Comparison of ENCODE assay signal across 8 mouse cellular contexts in the genomic region with DNA sequence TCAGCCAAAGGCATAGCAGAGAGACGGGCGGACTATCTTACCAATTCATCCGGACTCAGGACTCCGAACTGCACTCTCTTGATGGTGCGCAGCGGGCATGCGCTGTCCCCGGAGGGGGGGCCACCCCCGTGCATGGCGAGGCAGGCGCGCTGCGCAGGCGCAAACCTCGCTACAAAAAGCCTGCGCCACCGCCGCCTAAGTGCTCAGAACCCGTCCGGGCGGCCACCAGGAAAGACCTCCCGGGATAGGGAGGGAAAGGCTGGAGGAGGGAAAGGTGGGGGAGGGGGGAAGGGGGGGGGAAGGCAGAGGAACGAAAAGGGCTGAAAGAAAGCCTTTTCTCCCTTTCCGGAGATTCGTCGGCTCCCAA. TPM values are rescaled to one million over a fixed set of nuclear protein-coding genes. Genes with fewer than 3 reads are reported as not detected.
DNase-seq lines count a peak whose midpoint lies in the region; ATAC-seq and TF ChIP-seq lines count a peak whose summit lies in the region.

No protein-coding gene starts in this region.

- peak; percentile 99 for DNase-seq in gastrocnemius, postnatal 10 days
- peak; percentile 95 to 97 for DNase-seq in left cerebral cortex, postnatal 10 days (ENCODE audit: extremely low spot score in 1 of 2, low spot score in 2 of 2)
- DNase-seq in right cerebral cortex, postnatal 25 days: peak; percentile 98
- DNase-seq in urinary bladder, postnatal 4 days (ENCODE audit: low spot score in 2 of 2): peak; percentile 95 to 96

- no peak overlapping the region for H3K27ac ChIP-seq in cortical plate, adult 2 months (ENCODE audit: insufficient read depth, low read length)

- ATAC-seq in activated CD4-positive, CD25-positive, alpha-beta regulatory T cell, adult 4 months: peak; percentile 24
- ATAC-seq in inflammation-experienced regulatory T-cells, adult 6 months: peak; percentile 35
- peak; percentile 60 for ATAC-seq in megakaryocyte-erythroid progenitor cell, adult 5-6 weeks (replicated peaks; ENCODE audit: low FRiP score, low TSS enrichment, poor library complexity, severe bottlenecking)

- peaks cover 3% of the 10 kb centered on the region; the same call in 1 of the 2 replicates for H3K4me1 ChIP-seq in cortical plate, adult 2 months (ENCODE audit: control insufficient read depth, insufficient read depth, low read length)

- H3K4me3 ChIP-seq in cortical plate, adult 2 months (ENCODE audit: insufficient read depth, low read length): peak overlapping the region; percentile 41

- peak; percentile 82; the same call in 1 of the 2 replicates for TF ChIP-seq POLR2A in cortical plate, adult 2 months (IDR thresholded peaks at IDR 0.05; ENCODE audit: extremely low read depth, insufficient read depth, low read length)

- intact Hi-C loops in left cerebral cortex, postnatal 10 days (cut with DNase I): loop anchor here (2.0 to 5.0 kb wide), 2 partner anchors 45 to 79 kb away; a partner anchor contains a TSS

- no peak for TF ChIP-seq CTCF in cortical plate, adult 2 months (IDR thresholded peaks at IDR 0.05; ENCODE audit: extremely low read depth, insufficient read depth, low read length)

RNA-seq across cellular contexts. Expression of a gene that starts 0.4 kb away (rescaled TPM):
- polyA plus RNA-seq in activated CD4-positive, CD25-positive, alpha-beta regulatory T cell, adult 4 months (2017; shearing (Covaris generic)): 10 to 100 TPM; 24.0 to 28.8 TPM
- 21.7 and 23.2 TPM in 2 replicates for polyA plus RNA-seq in cortical plate, adult 2 months (2012; rRNA removed)
- total RNA-seq in gastrocnemius, postnatal 10 days (2021): 10 to 100 TPM; 45.9 to 49.4 TPM
- polyA plus RNA-seq in inflammation-experienced regulatory T-cells, adult 6 months (2017; shearing (Covaris generic)): 10 to 100 TPM; 27.3 to 28.4 (median 27.7) TPM
- 10 to 100 TPM; 52.1 to 52.9 TPM for total RNA-seq in left cerebral cortex, postnatal 10 days (2021)
- total RNA-seq in megakaryocyte-erythroid progenitor cell, adult 5-6 weeks (2014; fragmentation: Nextera tagmentation): 106 TPM in 2 replicates
- total RNA-seq in megakaryocyte-erythroid progenitor cell, adult 5-6 weeks (2017): 11.9 and 26.6 TPM in 2 replicates

RNA-seq across cellular contexts. Expression of a gene that starts 3.7 kb away (rescaled TPM):
- polyA plus RNA-seq in activated CD4-positive, CD25-positive, alpha-beta regulatory T cell, adult 4 months (2017; shearing (Covaris generic)): not detected
- 0.06 TPM in 1 of 2 replicates, not detected in the other for polyA plus RNA-seq in cortical plate, adult 2 months (2012; rRNA removed)
- not detected for total RNA-seq in gastrocnemius, postnatal 10 days (2021)
- not detected for polyA plus RNA-seq in inflammation-experienced regulatory T-cells, adult 6 months (2017; shearing (Covaris generic))
- not detected for total RNA-seq in left cerebral cortex, postnatal 10 days (2021)
- total RNA-seq in megakaryocyte-erythroid progenitor cell, adult 5-6 weeks (2014; fragmentation: Nextera tagmentation): not detected in 2 replicates
- total RNA-seq in megakaryocyte-erythroid progenitor cell, adult 5-6 weeks (2017): not detected in 2 replicates

RNA-seq across cellular contexts. Expression of a gene that starts 7.6 kb away (rescaled TPM):
- polyA plus RNA-seq in activated CD4-positive, CD25-positive, alpha-beta regulatory T cell, adult 4 months (2017; shearing (Covaris generic)): 1 to 10 TPM; 7.8 to 8.1 TPM
- 56.7 and 58.2 TPM in 2 replicates for polyA plus RNA-seq in cortical plate, adult 2 months (2012; rRNA removed)
- 10 to 100 TPM; 21.0 to 29.3 TPM for total RNA-seq in gastrocnemius, postnatal 10 days (2021)
- polyA plus RNA-seq in inflammation-experienced regulatory T-cells, adult 6 months (2017; shearing (Covaris generic)): 10 to 100 TPM in 2 of 3 experiments, 1 to 10 TPM in 1; 4.3 to 13.9 (median 11.8) TPM
- 10 to 100 TPM; 57.1 to 67.6 TPM for total RNA-seq in left cerebral cortex, postnatal 10 days (2021)
- 2.8 and 4.0 TPM in 2 replicates for total RNA-seq in megakaryocyte-erythroid progenitor cell, adult 5-6 weeks (2014; fragmentation: Nextera tagmentation)
- total RNA-seq in megakaryocyte-erythroid progenitor cell, adult 5-6 weeks (2017): 1.1 and 2.1 TPM in 2 replicates

RNA-seq across cellular contexts. Expression of a gene that starts 37.7 kb away (rescaled TPM):
- 1 to 10 TPM in 1 of 2 experiments, under 1 TPM in 1; 0.66 to 4.1 TPM for polyA plus RNA-seq in activated CD4-positive, CD25-positive, alpha-beta regulatory T cell, adult 4 months (2017; shearing (Covaris generic))
- polyA plus RNA-seq in cortical plate, adult 2 months (2012; rRNA removed): 1.4 and 2.1 TPM in 2 replicates
- 100 to 1,000 TPM; 105 to 124 TPM for total RNA-seq in gastrocnemius, postnatal 10 days (2021)
- polyA plus RNA-seq in inflammation-experienced regulatory T-cells, adult 6 months (2017; shearing (Covaris generic)): 1 to 10 TPM; 1.7 to 2.5 (median 1.8) TPM
- 1 to 10 TPM in 1 of 2 experiments, under 1 TPM in 1; 0.95 to 1.2 TPM for total RNA-seq in left cerebral cortex, postnatal 10 days (2021)
- 2.3 TPM in 1 of 2 replicates, not detected in the other for total RNA-seq in megakaryocyte-erythroid progenitor cell, adult 5-6 weeks (2014; fragmentation: Nextera tagmentation)
- 0.28 and 1.9 TPM in 2 replicates for total RNA-seq in megakaryocyte-erythroid progenitor cell, adult 5-6 weeks (2017)

RNA-seq across cellular contexts. Expression of a gene that starts 43.6 kb away (rescaled TPM):
- polyA plus RNA-seq in activated CD4-positive, CD25-positive, alpha-beta regulatory T cell, adult 4 months (2017; shearing (Covaris generic)): not detected
- polyA plus RNA-seq in cortical plate, adult 2 months (2012; rRNA removed): 17.3 and 17.6 TPM in 2 replicates
- total RNA-seq in gastrocnemius, postnatal 10 days (2021): 10 to 100 TPM; 10.5 to 12.2 TPM
- not detected for polyA plus RNA-seq in inflammation-experienced regulatory T-cells, adult 6 months (2017; shearing (Covaris generic))
- 10 to 100 TPM; 20.0 to 21.5 TPM for total RNA-seq in left cerebral cortex, postnatal 10 days (2021)
- 0.57 and 0.63 TPM in 2 replicates for total RNA-seq in megakaryocyte-erythroid progenitor cell, adult 5-6 weeks (2014; fragmentation: Nextera tagmentation)
- 2.3 TPM in 1 of 2 replicates, not detected in the other for total RNA-seq in megakaryocyte-erythroid progenitor cell, adult 5-6 weeks (2017)

Comparison
In these comparisons a context has a peak if more than half of its experiments do, and no peak if none do; other contexts are left out.
1. RNA of a gene that starts 7.6 kb away (total RNA-seq): 57.1 to 67.6 TPM in left cerebral cortex, postnatal 10 days and 21.0 to 29.3 TPM in gastrocnemius, postnatal 10 days; 1.1 to 4.0 TPM in megakaryocyte-erythroid progenitor cell, adult 5-6 weeks; every median in the first group is over 4 times any median in the second.
2. Peak in every context shown above with its lines, with median percentiles within 50 percentile points of each other: ATAC-seq and DNase-seq.